Mouse (Mus musculus): ENCODE measurements around the gene Tmem88b.
"Not testable (repeated sequence)": the region's sequence is repeated elsewhere in the genome, so short reads cannot be mapped to it uniquely, and the experiment has no call there.

The Tmem88b gene

GRCm38 (mm10) chr4:155760613-155761355 is 24.9 kb downstream of the Tmem88b start, which contains the start of gene Atad3a:
Gene Atad3a, minus strand, starts transcription at chr4:155761093.
- peak; percentile 95 for DNase-seq (ENCODE audit: low spot score)

DNA sequence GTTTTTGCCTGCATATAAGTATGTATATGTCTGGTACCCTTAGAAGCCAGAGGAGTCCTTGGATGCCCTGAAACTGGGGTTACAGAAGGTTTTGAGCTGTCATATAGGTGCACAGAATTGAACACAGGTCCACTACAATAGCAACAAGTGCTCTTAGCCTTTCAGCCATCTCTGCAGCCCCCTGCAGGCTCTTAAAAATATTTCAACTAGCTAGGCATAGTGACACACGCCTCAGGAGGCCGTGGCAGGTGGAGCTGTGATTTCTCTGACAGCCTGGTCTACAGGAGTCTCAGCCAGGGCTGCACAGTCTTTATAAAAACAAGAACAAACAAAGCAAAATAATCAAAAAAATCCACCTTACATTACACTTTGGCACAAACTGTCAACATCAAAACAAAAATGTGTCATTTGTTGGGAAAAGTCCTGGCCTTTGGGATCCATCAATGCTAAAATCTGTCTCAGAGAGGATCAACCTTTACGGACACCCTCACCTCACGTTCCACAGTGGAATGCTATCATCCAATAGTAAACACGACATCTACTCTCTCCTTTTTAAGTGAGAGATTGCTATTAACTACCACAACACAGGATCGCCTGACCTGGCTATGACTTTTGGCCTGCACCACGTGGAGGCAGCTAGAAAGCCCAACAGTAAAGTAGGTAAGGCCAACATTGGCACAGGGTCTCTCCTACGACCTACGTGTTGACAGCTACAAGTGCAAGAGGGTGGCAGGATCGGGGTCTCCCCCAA is 25.6 kb downstream of the Tmem88b start:
- DNase-seq (ENCODE audit: low spot score) = no peak

DNA sequence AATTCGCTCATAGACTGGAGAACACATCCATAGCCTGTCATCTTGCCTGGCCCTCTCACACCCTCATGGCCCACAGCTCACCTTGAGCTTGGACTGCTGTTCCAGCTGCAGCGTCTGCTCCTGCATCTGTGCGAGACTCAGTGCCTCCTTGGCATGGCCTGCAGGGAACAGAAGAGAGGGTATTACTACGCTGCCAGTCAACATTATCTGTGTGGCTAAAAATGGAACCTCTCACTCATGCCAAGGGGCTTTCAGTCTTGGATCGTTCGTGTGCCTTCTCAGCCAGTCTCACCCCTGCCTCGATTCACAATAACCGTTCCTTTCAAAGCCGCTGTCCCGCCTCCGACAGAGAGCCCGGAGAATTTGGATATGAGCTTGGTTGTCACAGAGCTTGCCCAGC is 28.7 kb downstream of the Tmem88b start:
- no peak for DNase-seq (ENCODE audit: low spot score)

- no peak for DNase-seq (ENCODE audit: low spot score)
Measured at GRCm38 (mm10) chr4:155746575-155747490, 38.8 kb downstream of the Tmem88b start.

- DNase-seq (ENCODE audit: low spot score) = no peak
Measured at GRCm38 (mm10) chr4:155746036-155746548, 39.6 kb downstream of the Tmem88b start.

DNA sequence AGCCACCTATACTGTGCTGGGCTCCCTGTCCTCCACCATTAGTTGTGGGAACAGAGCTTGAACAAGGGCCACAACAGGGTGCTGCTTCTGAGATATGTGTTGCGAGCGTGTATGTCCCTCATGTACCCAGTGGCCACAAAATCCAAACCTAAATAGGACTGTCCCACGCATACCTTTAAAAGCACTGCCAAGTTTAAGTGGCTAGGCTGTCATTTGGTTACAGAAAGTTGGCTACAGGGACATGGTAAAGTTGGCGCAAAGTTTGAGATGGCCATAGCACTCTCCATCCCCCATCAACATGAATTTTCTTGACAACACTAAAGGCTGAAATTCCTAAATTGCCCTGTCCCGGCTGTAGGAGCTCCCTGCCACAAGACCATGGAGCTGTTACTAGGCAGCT is 40.5 kb downstream of the Tmem88b start:
- no peak for DNase-seq (ENCODE audit: low spot score)

- no peak for DNase-seq (ENCODE audit: low spot score)
Measured at GRCm38 (mm10) chr4:155744474-155744873, 41.2 kb downstream of the Tmem88b start.

- no peak for DNase-seq (ENCODE audit: low spot score)
Measured at GRCm38 (mm10) chr4:155742684-155743083, 43.0 kb downstream of the Tmem88b start.

DNA sequence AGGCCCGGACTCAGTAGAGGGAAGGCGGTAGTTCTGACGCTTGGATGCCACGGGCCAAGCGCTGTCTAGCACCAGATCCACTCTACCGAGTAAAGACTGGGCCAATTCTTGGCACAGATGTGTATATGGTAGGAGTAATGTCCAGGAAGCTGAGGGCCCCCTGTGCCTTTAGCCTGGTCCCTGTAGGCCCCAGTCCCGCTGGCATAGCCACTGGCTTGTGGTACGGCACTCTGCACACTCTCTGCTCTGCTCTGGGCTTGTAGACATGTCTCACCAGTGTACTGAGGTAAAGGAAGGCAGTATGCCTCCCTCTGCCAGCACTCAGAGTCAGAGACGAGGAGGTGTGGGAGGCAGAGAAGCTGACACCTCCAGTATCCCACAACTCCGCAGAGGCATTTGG is 45.0 kb downstream of the Tmem88b start:
- not testable (repeated sequence) for DNase-seq (ENCODE audit: low spot score)

DNA sequence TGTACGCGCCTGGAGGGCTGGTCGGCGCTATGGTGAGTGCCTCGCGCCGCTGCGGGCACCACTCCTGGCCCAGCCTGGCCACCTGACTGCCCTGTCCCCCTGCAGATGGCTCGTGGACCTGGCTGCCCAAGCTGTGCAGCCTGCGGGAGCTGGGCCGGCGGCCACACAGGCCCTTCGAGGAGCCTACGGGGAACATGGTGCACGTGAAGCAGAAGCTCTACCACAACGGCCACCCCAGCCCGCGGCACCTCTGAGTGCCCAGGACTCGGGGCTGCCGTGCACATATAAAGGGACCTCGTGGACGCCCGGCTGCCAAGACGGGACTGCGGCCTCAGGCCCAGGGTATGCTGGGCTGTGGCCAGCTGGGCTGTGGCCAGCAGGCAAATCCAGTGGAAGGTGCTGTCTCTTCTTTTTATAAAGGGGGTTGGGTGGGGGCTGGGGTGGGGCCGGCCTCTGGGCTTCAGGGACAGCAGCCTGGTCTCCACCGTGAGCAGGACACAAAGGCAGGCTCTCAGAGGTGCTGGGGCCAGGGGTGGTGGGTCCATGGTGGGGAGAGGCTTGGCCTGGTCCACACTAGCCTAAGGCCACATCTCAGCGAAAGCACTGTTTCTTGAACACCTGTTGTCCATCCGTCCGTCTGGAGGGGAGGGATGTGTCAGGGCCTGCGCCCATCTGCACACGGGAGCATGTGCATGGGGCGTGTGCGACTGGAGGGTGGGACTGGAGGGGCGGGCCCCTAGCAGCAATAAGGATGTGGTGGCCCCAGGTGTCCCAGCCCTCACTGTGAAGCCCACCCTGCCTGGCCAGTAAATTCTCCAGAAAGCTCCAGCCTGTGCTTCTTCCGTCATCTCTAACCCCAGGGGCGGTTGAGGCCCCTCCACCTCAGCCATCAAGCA is 45.7 kb downstream of the Tmem88b start:
- DNase-seq (ENCODE audit: low spot score) = no peak

DNA sequence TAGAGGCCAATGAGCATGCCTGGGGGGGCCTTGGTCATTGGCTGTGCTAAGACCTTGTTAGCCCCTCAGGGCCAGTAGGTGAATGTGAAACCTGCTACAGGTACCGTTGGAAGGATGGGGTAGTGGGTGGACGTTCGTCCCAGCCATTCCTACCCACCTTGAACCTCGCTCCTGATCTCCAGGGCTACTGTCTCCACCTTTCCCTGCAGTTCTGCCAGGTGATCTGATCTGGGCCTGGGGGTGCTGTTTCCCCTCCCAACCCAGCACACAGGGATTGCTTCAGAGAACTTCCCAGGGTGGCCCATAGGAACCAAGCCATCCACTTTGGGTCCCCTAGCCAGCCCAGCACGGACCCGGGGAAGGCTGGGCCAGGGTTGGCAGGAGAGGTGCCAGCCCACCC is 46.5 kb downstream of the Tmem88b start:
- DNase-seq (ENCODE audit: low spot score) = no peak

DNA sequence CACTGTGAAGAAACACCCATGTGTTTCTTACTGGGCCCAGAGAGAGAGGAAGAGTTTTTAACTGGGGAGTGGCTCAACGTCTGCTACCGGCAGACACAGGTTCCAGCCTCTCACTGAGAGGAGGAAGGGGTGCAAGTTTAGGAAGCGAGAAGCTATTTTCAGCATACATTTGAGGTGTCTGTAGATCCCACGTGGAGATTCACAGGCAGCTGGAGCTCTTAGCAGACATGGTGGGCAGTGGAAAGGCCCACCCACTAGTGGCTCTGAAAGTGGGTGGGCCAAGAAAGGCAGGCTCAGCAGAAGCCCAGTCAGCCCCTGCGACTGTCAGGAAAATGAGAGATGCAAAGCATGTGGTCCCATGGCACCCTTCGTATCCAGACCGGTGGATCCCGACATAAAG is 47.4 kb downstream of the Tmem88b start:
- DNase-seq (ENCODE audit: low spot score) = no peak

GRCm38 (mm10) chr4:155736421-155736820 is 49.3 kb downstream of the Tmem88b start:
- no peak for DNase-seq (ENCODE audit: low spot score)

- no peak for DNase-seq (ENCODE audit: low spot score)
Measured at GRCm38 (mm10) chr4:155735788-155736187, 49.9 kb downstream of the Tmem88b start.

GRCm38 (mm10) chr4:155734951-155735702 is 50.5 kb downstream of the Tmem88b start:
- no peak for DNase-seq (ENCODE audit: low spot score)

GRCm38 (mm10) chr4:155734350-155734941 is 51.2 kb downstream of the Tmem88b start, which contains the start of gene Tmem240:
Gene Tmem240, plus strand, starts transcription at chr4:155734800.
- peak; percentile 85 for DNase-seq (ENCODE audit: low spot score)

DNA sequence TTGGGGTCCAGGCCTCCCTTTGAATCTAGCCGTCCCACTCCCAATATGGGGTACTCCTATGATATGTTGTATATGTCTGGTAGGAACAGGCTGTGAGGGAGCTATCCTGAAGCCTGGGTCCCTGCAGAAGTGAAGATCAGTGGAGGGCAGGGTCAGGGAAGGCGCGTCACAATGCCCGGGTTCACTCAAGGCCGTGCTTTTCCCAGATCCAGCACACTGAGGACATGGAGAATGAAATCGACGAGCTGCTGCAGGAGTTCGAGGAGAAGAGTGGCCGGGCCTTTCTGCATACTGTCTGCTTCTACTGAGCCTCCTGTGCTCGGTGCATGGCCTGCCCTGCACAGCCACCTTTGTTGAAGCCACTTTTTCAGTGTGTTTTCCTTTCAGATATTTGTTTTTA is 52.4 kb downstream of the Tmem88b start:
- DNase-seq (ENCODE audit: low spot score) = no peak

All from testis, postnatal 14 days (tissue).